Mouse (Mus musculus) heart, embryonic 15.5 days (tissue): ENCODE measurements around the gene Cfap97d2. TPM values are rescaled to one million over a fixed set of nuclear protein-coding genes. Genes with fewer than 3 reads are reported as not detected.

ENCODE experiments used
- ATAC-seq: fragments of 200-750 bp; cut with Nextera tagmentation; replicated peaks from 2 replicates; pipeline ENCODE4 v1.8.0; 2017; ENCODE audit warnings: low read depth, moderate TSS enrichment; ENCODE audit not compliant: insufficient number of reproducible peaks, insufficient read depth, low FRiP score
- H3K27ac ChIP-seq: fragments of 300-500 bp; sonication (generic); 2 replicates; pipeline ENCODE4 v1.5.1; 2015; ENCODE audit warnings: mild to moderate bottlenecking, inconsistent platforms
- H3K27me3 ChIP-seq: fragments of 300-500 bp; sonication (generic); 2 replicates; pipeline ENCODE4 v1.6.1; 2015; ENCODE audit warnings: inconsistent platforms
- H3K36me3 ChIP-seq: fragments of 300-500 bp; sonication (generic); 2 replicates; pipeline ENCODE4 v1.6.1; 2015; ENCODE audit warnings: mild to moderate bottlenecking, inconsistent platforms
- H3K4me1 ChIP-seq: fragments of 300-500 bp; sonication (generic); replicated peaks from 2 replicates; pipeline ENCODE4 v1.6.1; 2015; ENCODE audit warnings: inconsistent platforms
- H3K4me2 ChIP-seq: fragments of 300-500 bp; sonication (generic); 2 replicates; pipeline ENCODE4 v1.6.1; 2015; ENCODE audit warnings: inconsistent platforms, mild to moderate bottlenecking, moderate library complexity
- H3K4me3 ChIP-seq: fragments of 300-500 bp; sonication (generic); 2 replicates; pipeline ENCODE4 v1.5.1; 2015; ENCODE audit warnings: mild to moderate bottlenecking, inconsistent platforms
- H3K9ac ChIP-seq: fragments of 300-500 bp; sonication (generic); 2 replicates; pipeline ENCODE4 v1.6.1; 2015; ENCODE audit warnings: mild to moderate bottlenecking, inconsistent platforms
- H3K9me3 ChIP-seq: fragments of 300-500 bp; sonication (generic); replicated peaks from 2 replicates; pipeline ENCODE4 v1.6.1; 2016; ENCODE audit warnings: inconsistent platforms
- WGBS: fragments of 180-500 bp; shearing (Covaris S2); methylation state at CpG from one replicate; pipeline ENCODE4 v1.1.7; 2015; ENCODE audit warnings: mixed read lengths; 5-methylcytosine and 5-hydroxymethylcytosine counted together
- polyA plus RNA-seq: library from polyadenylated mRNA; unstranded; fragments of >200 nt; fragmentation: Nextera tagmentation; extraction: Ambion mirVana; gene quantifications from 2 replicates; pipeline ENCODE4 v1.2.1, GENCODE M21; 2015

The Cfap97d2 gene
- polyA plus RNA-seq, 1 experiment from 2014 or later, result not detected

DNA sequence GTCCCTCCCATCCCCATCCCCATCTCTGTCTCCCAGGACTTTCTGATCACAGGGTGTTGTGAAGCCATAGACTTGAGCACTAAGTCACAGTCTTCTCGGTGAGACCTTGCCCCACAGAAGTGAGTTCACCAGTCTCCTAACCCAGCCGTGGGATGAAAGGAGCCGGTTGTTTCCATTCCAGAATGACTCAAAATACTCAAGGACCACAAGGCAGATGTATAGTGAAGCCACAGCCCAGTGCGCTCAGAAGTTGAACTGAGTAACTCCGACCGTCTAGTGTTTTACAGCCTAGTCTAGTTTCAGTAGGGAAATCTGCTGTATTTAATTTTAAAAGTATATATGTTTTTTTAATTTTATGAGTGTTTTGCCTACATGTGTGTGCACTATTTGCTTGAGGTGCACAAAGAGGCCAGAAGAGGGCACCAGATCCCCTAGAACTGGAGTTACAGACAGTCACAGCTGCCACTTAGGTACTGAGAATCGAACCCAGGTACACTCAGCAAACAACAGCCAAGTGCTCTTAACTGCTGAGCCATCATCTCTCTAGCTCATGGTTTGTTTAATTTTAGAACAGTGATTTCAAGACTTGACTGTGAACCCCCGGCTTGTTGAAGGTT is 18.5 kb upstream of the Cfap97d2 start:
- Histone ChIP-seq H3K4me3 (no peak overlapping the region), H3K27ac (no peak overlapping the region), H3K9me3 (no peaks in the 10 kb centered on the region), H3K4me1 (peaks cover 15% of the 10 kb centered on the region), H3K27me3 (no peaks in the 10 kb centered on the region), H3K4me2 (no peak overlapping the region), H3K36me3 (no peaks in the 10 kb centered on the region), H3K9ac (no peak overlapping the region)
- ATAC-seq, result no peak
- WGBS, result 93% methylated on average over 8 of the region's 8 CpGs

DNA sequence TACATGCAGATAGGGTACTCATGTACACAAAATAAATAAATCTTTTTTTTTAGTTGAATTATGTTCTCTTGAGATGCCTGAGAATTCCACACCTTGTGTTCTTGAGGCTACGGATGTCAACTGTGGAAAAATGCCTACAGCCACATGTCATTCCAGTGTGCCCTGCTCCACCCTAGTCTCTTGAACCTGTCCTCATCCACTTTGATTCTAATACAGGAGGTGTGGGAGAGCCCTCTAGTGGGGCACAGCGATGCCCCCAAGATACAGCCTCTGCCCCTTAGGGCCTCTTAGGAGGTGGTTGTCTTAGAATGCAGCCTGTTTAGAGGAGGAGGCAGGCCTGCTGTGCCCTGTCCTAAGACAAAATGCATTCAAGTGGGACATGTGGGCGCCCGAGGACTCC is 17.7 kb upstream of the Cfap97d2 start:
- ATAC-seq, result no peak
- H3K36me3 ChIP-seq, result no peaks in the 10 kb centered on the region

GRCm38 (mm10) chr8:13688461-13688860 is 17.2 kb upstream of the Cfap97d2 start:
- Histone ChIP-seq H3K36me3 (no peaks in the 10 kb centered on the region), H3K4me3 (no peak overlapping the region), H3K27ac (0 out of 2 replicates have a peak overlapping the region, but pooled peaks have one; percentile 16), H3K4me1 (peaks cover 13% of the 10 kb centered on the region), H3K9ac (no peak overlapping the region), H3K4me2 (no peak overlapping the region), H3K9me3 (no peaks in the 10 kb centered on the region), H3K27me3 (no peaks in the 10 kb centered on the region)
- WGBS, result 53% methylated on average over 6 of the region's 6 CpGs
- ATAC-seq, result no peak

More for the DNA sequence above, 17.7 kb upstream of the Cfap97d2 start:
- H3K27me3 ChIP-seq, result no peaks in the 10 kb centered on the region
- 0 out of 2 replicates have a peak overlapping the region, but pooled peaks have one; percentile 16 for H3K27ac ChIP-seq
- H3K4me3 ChIP-seq, result no peak overlapping the region
- H3K4me2 ChIP-seq, result no peak overlapping the region
- no peak overlapping the region for H3K9ac ChIP-seq
- WGBS, result 76% methylated on average over 4 of the region's 4 CpGs
- H3K9me3 ChIP-seq, result no peaks in the 10 kb centered on the region
- peaks cover 15% of the 10 kb centered on the region for H3K4me1 ChIP-seq

GRCm38 (mm10) chr8:13689331-13689730 is 16.4 kb upstream of the Cfap97d2 start:
- 0 out of 2 replicates have a peak, but pooled peaks cover 3% of the 10 kb centered on the region for H3K27me3 ChIP-seq
- peaks cover 9% of the 10 kb centered on the region for H3K4me1 ChIP-seq
- 80% methylated on average over 5 of the region's 5 CpGs for WGBS
- H3K36me3 ChIP-seq, result no peaks in the 10 kb centered on the region
- no peak overlapping the region for H3K9ac ChIP-seq
- H3K27ac ChIP-seq, result no peak overlapping the region
- H3K9me3 ChIP-seq, result no peaks in the 10 kb centered on the region
- no peak overlapping the region for H3K4me3 ChIP-seq
- no peak for ATAC-seq
- no peak overlapping the region for H3K4me2 ChIP-seq

GRCm38 (mm10) chr8:13692302-13693066 is 13.2 kb upstream of the Cfap97d2 start:
- Histone ChIP-seq H3K27ac (no peak overlapping the region), H3K27me3 (0 out of 2 replicates have a peak, but pooled peaks cover 3% of the 10 kb centered on the region), H3K9me3 (no peaks in the 10 kb centered on the region), H3K9ac (no peak overlapping the region), H3K4me3 (no peak overlapping the region), H3K36me3 (no peaks in the 10 kb centered on the region), H3K4me1 (peaks cover 7% of the 10 kb centered on the region), H3K4me2 (no peak overlapping the region)
- 73% methylated on average over 10 of the region's 10 CpGs for WGBS
- ATAC-seq, result no peak

DNA sequence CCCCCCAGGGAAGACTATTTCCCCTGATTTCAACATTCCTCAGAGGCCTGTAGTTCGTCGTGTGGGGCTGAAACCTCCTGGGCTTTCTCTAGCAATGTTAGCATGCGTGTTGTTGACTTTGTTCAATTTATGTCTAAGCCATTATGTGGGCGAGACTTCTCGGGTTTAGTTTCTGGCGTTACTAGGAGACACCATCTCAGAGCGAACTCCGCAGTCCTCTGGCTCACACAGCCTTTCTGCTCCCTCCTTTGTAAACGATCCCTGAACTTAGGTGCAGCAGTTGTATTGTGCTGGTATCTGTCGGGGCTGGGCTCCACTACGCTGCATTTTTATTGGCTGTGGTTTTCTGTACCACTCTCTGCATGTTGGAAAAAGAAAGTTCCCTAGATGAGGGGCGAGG is 11.0 kb upstream of the Cfap97d2 start:
- 0 out of 2 replicates have a peak, but pooled peaks cover 3% of the 10 kb centered on the region for H3K27me3 ChIP-seq
- H3K4me3 ChIP-seq, result no peak overlapping the region
- 66% methylated on average over 12 of the region's 12 CpGs for WGBS
- no peaks in the 10 kb centered on the region for H3K9me3 ChIP-seq
- ATAC-seq, result no peak
- no peaks in the 10 kb centered on the region for H3K36me3 ChIP-seq
- no peak overlapping the region for H3K4me2 ChIP-seq
- H3K4me1 ChIP-seq, result peaks cover 11% of the 10 kb centered on the region
- no peak overlapping the region for H3K9ac ChIP-seq
- no peak overlapping the region for H3K27ac ChIP-seq

DNA sequence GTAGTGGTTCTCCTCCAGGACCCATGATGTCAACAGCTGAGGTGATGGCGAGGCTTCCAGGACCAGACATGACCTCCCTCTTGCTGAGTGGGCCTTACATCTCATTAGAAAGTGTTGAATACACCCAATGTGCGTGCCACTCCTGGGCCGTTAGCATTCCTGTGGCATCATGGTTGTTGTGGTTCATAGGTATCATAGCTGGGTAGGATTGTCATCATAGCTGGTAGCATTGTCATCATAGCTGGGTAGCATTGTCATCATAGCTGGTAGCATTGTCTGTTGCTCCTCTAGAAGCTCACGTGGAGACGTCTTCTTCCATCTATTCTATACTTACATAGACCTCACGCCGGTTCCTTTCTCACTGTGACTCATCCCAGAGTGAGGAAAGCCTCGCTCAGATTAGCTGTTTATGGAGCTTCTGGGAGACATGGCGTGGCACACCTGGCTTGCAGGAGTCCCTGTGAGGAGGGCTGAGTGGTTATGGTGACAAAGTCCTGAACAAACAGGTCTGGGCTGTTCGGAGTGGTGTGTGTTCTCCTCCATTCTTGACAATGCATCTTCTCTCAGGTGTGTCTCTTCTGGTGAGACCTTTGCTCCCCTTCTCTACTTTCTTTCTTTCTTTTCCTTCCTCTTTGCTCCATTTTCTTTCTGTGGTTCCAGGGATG is 10.4 kb upstream of the Cfap97d2 start:
- Histone ChIP-seq H3K36me3 (no peaks in the 10 kb centered on the region), H3K9me3 (no peaks in the 10 kb centered on the region), H3K4me2 (no peak overlapping the region), H3K27me3 (0 out of 2 replicates have a peak, but pooled peaks cover 3% of the 10 kb centered on the region), H3K4me1 (peaks cover 16% of the 10 kb centered on the region), H3K27ac (no peak overlapping the region), H3K4me3 (no peak overlapping the region), H3K9ac (no peak overlapping the region)
- ATAC-seq, result no peak
- WGBS, result 85% methylated on average over 10 of the region's 10 CpGs

DNA sequence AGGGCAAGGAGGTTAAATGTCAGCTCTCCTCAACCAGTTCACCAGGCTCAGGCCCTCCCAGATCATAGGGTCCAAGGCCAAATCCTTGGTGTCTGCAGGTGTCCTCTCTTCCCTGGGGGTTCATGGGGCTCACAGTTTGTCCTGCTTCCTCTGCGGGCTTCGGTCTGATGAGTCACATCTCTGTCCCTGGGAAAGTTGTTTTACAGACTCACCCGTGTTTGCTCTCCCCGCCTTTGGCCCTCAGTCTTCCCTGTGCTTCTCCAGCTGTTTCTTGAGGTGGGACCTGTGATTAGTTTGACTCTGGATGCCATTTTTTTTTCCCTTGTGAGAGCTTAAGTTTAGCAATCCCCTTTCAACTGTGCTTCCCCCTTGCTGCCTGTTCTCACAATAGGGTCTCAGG is 9.5 kb upstream of the Cfap97d2 start:
- no peaks in the 10 kb centered on the region for H3K36me3 ChIP-seq
- H3K27ac ChIP-seq, result no peak overlapping the region
- 67% methylated on average over 4 of the region's 4 CpGs for WGBS
- peaks cover 17% of the 10 kb centered on the region for H3K4me1 ChIP-seq
- H3K27me3 ChIP-seq, result 0 out of 2 replicates have a peak, but pooled peaks cover 3% of the 10 kb centered on the region
- no peak for ATAC-seq
- H3K9me3 ChIP-seq, result no peaks in the 10 kb centered on the region
- no peak overlapping the region for H3K4me3 ChIP-seq
- no peak overlapping the region for H3K9ac ChIP-seq
- H3K4me2 ChIP-seq, result no peak overlapping the region

GRCm38 (mm10) chr8:13697196-13697595 is 8.5 kb upstream of the Cfap97d2 start:
- Histone ChIP-seq H3K4me2 (no peak overlapping the region), H3K9me3 (no peaks in the 10 kb centered on the region), H3K36me3 (no peaks in the 10 kb centered on the region), H3K27me3 (0 out of 2 replicates have a peak, but pooled peaks cover 3% of the 10 kb centered on the region), H3K9ac (no peak overlapping the region), H3K4me1 (peaks cover 19% of the 10 kb centered on the region), H3K27ac (no peak overlapping the region), H3K4me3 (no peak overlapping the region)
- no peak for ATAC-seq
- WGBS, result 68% methylated on average over 8 of the region's 8 CpGs

DNA sequence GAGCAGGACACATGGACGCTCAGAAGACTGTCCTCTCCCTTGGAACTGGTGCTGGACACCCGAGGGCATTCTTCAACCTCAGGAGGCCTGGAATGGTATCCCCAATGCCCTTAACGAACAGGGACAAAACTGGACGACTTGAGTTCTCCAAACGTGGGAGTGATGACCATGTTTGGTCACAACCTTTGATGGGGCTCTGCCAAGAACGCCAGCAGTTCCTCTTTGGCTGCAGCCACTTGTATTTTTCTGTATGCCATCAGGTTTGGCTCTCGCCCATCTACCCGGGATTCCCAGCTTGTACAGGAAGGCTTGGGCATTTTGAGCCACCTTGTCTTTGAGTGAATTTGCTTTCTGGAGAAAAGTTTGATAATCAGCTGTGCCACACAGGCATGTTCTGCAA is 8.0 kb upstream of the Cfap97d2 start:
- Histone ChIP-seq H3K4me1 (peaks cover 23% of the 10 kb centered on the region), H3K27ac (no peak overlapping the region), H3K4me3 (no peak overlapping the region), H3K27me3 (0 out of 2 replicates have a peak, but pooled peaks cover 3% of the 10 kb centered on the region), H3K9me3 (no peaks in the 10 kb centered on the region), H3K4me2 (no peak overlapping the region), H3K36me3 (no peaks in the 10 kb centered on the region), H3K9ac (no peak overlapping the region)
- ATAC-seq, result no peak
- WGBS, result 61% methylated on average over 8 of the region's 8 CpGs

DNA sequence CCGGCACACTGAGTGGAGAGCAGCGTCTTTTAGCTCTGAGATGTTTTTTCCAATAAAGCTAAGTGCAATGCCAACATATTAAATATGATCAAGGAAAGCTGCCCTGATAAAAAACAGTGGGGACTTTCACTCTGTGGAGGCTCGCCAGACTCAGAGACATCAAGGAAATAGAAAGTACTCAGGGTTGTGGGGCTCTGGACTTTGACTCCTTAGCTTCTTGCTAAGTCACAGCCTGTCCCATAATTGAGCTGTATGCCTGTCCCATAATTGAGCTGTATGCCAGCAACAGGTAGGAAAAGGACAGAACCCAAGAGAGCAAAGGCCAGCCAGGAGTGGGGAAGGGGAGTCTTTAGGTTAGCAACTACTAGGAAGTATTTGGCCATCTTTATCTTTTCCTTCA is 7.4 kb upstream of the Cfap97d2 start:
- peaks cover 23% of the 10 kb centered on the region for H3K4me1 ChIP-seq
- H3K36me3 ChIP-seq, result no peaks in the 10 kb centered on the region
- no peak overlapping the region for H3K4me2 ChIP-seq
- 0 out of 2 replicates have a peak, but pooled peaks cover 3% of the 10 kb centered on the region for H3K27me3 ChIP-seq
- no peaks in the 10 kb centered on the region for H3K9me3 ChIP-seq
- no peak overlapping the region for H3K9ac ChIP-seq
- ATAC-seq, result no peak
- 66% methylated on average over 3 of the region's 3 CpGs for WGBS
- H3K4me3 ChIP-seq, result no peak overlapping the region
- no peak overlapping the region for H3K27ac ChIP-seq
